Mouse (Mus musculus) heart, embryonic 10.5 days (tissue): ENCODE data around the gene Pjvk. TPM values are rescaled to one million over a fixed set of nuclear protein-coding genes. Genes with fewer than 3 reads are reported as not detected.
A peak's percentile ranks its signal among the peaks of the same experiment; 100 is the strongest.
"Not testable (repeated sequence)": the region's sequence is repeated elsewhere in the genome, so short reads cannot be mapped to it uniquely, and the experiment has no call there.

Experiments
- DNase-seq: peaks from one replicate; pipeline ENCODE4 v3.0.0-alpha.2; 2017; ENCODE audit warnings: low spot score
- H3K27ac ChIP-seq: fragments of 300-500 bp; sonication (generic); 2 replicates; pipeline ENCODE4 v1.5.1; 2016; ENCODE audit warnings: mild to moderate bottlenecking
- H3K27me3 ChIP-seq: fragments of 300-500 bp; sonication (generic); 2 replicates; pipeline ENCODE4 v1.6.1; 2016; ENCODE audit warnings: mild to moderate bottlenecking; ENCODE audit not compliant: poor library complexity, insufficient read depth, severe bottlenecking
- H3K36me3 ChIP-seq: fragments of 300-500 bp; sonication (generic); 2 replicates; pipeline ENCODE4 v1.6.1; 2016; ENCODE audit warnings: mild to moderate bottlenecking, moderate library complexity
- H3K4me1 ChIP-seq: fragments of 300-500 bp; sonication (generic); 2 replicates; pipeline ENCODE4 v1.6.1; 2016; ENCODE audit warnings: mild to moderate bottlenecking
- H3K4me3 ChIP-seq: fragments of 300-500 bp; sonication (generic); 2 replicates; pipeline ENCODE4 v1.5.1; 2016; ENCODE audit warnings: mild to moderate bottlenecking, moderate library complexity
- H3K9me3 ChIP-seq: fragments of 300-500 bp; sonication (generic); 2 replicates; pipeline ENCODE4 v1.6.1; 2016; ENCODE audit warnings: mild to moderate bottlenecking, moderate library complexity
- WGBS: fragments of 180-500 bp; shearing (Covaris S2); methylation state at CpG from one replicate; pipeline ENCODE4 v1.1.7; 2016; 5-methylcytosine and 5-hydroxymethylcytosine counted together
- polyA plus RNA-seq: library from polyadenylated mRNA; unstranded; fragments of >200 nt; fragmentation: Nextera tagmentation; extraction: Ambion mirVana; gene quantifications from 2 replicates; pipeline ENCODE4 v1.2.1, GENCODE M21; 2016

The Pjvk gene
- 0.11 and 0.25 TPM in 2 replicates for polyA plus RNA-seq

DNA sequence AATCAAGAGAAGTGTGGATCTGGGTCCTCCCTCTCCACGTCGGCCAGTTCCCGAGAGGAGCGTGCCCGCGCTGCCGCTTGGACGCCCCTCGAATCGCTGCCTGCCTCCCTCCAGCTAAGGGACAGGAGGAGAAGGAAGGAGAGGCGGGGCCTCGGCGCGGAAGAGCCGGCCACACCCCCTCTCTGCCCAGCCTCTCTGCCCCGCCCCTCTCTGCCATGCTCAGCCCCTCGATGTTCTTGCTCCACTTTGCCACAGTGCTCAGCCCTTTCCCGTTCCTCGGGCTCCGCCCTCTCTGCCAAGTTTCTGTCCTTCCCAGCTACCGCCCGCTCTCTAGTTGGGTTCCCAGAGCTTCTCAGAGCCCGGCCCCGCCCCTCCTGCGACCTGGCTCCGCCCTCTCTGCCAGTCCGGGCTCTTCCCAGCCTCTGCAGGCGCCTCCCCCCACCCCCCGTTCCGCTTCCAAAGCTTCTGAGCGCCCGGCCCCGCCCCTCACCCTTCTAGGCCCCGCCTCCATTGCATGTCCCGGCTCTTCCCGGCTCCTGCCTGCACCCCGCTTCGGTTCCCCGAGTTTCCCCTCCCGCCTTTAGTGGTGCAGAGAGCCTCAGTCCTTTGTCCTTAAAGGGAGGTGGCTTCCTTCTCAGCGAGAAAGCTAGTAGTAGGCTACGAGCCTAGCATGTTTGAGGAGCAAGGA lies at the start of gene Pjvk, which contains the start of gene Prkra:
Gene Pjvk (plus strand): TSS at position 594 of the 688 bp plus-strand sequence.
Gene Prkra (minus strand): TSS at position 133 of the 688 bp plus-strand sequence.
- WGBS, result 1% methylated on average over 41 of the region's 42 CpGs
- Histone ChIP-seq H3K4me1 (peaks cover 18% of the 10 kb centered on the region), H3K9me3 (no peaks in the 10 kb centered on the region)

DNA sequence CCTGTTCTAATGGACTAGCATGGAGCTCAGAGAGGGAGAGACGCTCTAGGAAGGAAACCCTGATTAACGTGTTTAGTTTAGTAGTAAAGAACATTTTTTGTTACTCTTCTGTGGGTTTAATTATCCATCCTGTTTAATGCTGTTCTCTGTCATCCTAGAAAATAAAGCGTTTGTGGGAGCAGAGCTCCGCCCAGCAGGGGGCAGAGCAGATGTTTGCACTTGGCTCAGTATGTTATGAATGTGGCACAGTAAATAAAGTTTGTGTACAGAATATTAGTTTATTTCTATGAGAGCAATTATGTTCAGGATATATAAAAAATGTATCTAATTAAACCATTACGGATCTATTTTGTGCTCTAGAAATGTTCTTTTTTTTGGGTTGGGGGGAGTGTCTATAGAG lies 49.1 kb upstream of the Pjvk start:
- H3K27ac ChIP-seq, result no peak overlapping the region
- 70% methylated on average over 5 of the region's 5 CpGs for WGBS
- no peak for DNase-seq
- H3K27me3 ChIP-seq, result no peaks in the 10 kb centered on the region
- no peaks in the 10 kb centered on the region for H3K4me1 ChIP-seq
- H3K36me3 ChIP-seq, result no peaks in the 10 kb centered on the region
- no peak overlapping the region for H3K4me3 ChIP-seq
- H3K9me3 ChIP-seq, result no peaks in the 10 kb centered on the region

More for the DNA sequence above, at the start of gene Pjvk, which contains the start of gene Prkra:
- H3K27ac ChIP-seq, result peak within 1 kb of the TSS; percentile 92
- H3K27me3 ChIP-seq, result no peaks in the 10 kb centered on the region
- H3K4me3 ChIP-seq, result peak within 1 kb of the TSS; percentile 86
- DNase-seq, result peak; percentile 99
- H3K36me3 ChIP-seq, result peaks cover 9% of the 10 kb centered on the region; the same call in 1 of the 2 replicates

DNA sequence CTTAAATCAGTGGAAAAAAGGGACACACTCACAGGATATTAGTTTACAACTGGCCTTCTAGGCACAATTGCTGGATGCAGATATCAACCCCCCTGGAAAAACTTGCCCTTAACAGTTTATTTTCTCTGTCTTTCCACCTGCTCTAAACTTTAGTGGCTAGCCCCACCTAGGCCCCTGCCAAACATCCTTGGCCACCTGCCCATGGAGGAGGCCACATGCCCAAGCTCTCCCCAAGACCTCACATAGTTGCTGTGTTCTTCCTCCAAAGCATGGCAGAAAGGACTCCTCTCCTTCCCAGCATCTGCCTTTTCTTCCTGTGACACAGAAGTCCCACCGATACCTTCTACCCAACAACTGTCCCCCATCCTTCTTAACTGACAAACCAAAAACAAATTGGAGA lies 46.0 kb upstream of the Pjvk start:
- H3K27ac ChIP-seq, result no peak overlapping the region
- H3K9me3 ChIP-seq, result no peaks in the 10 kb centered on the region
- DNase-seq, result no peak
- H3K36me3 ChIP-seq, result no peaks in the 10 kb centered on the region
- WGBS, result 77% methylated on average over 1 of the region's 1 CpGs
- no peaks in the 10 kb centered on the region for H3K4me1 ChIP-seq
- no peak overlapping the region for H3K4me3 ChIP-seq
- H3K27me3 ChIP-seq, result no peaks in the 10 kb centered on the region

DNA sequence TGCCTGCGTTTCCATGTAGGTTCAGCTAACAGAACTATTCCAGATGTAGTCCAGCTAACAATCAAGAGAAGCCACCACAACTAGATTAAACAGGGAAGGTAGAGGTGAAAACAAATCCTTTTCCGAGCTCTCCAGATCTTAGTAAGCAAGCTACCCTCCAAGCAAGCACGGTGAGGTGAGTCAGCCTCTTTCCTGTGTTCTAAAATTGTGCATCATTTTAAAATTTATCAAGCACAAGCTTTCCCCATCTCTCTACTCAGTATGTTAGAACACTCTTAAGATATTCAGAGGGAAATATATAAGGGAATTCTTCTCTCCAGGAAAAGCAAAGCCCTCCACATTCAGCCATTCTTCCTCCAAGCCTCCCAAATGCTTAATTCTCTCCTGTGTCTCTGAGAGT lies 41.6 kb upstream of the Pjvk start:
- Histone ChIP-seq H3K36me3 (no peaks in the 10 kb centered on the region), H3K9me3 (no peaks in the 10 kb centered on the region), H3K27me3 (no peaks in the 10 kb centered on the region), H3K4me3 (no peak overlapping the region), H3K27ac (no peak overlapping the region), H3K4me1 (no peaks in the 10 kb centered on the region)
- 78% methylated on average over 3 of the region's 3 CpGs for WGBS
- no peak for DNase-seq

DNA sequence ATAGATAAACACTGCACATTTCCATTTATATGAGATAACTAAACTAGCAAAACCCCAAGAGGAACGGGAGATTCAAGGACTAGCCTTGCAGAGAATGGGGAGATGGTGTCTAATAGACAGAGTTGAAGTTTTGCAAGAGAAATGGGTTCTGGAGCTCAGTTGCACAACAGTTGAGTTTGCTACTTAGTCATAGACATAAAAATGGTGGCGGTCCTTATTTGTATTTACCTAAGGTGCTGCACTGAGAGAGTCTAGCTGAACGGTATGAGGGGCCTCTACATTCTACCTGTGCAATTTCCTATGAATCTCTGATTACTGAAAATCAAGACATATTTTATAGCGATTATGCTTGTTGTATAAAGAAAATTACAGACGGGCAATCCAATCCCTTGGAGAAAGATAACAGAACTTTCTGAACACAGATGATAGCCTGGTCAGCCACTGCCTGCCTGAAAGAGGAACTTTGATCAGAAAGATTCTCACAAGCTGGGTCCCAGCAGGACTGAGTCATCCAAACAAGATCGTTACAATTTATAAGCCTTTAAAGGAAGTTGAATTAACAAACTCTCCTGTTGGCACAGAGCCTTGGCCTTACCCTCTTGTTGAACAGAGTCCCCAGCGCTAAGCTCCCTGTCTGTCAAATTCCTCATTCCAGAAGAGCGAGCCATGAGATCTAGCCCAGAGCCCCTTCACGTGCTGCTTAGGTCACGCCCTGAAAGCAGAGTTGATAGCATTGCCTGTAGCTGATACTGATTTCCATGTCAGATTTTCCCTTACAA lies 37.8 kb upstream of the Pjvk start:
- DNase-seq, result no peak
- Histone ChIP-seq H3K4me1 (no peaks in the 10 kb centered on the region), H3K9me3 (no peaks in the 10 kb centered on the region), H3K27me3 (no peaks in the 10 kb centered on the region), H3K4me3 (no peak overlapping the region), H3K36me3 (no peaks in the 10 kb centered on the region), H3K27ac (no peak overlapping the region)
- WGBS, result 65% methylated on average over 10 of the region's 10 CpGs

DNA sequence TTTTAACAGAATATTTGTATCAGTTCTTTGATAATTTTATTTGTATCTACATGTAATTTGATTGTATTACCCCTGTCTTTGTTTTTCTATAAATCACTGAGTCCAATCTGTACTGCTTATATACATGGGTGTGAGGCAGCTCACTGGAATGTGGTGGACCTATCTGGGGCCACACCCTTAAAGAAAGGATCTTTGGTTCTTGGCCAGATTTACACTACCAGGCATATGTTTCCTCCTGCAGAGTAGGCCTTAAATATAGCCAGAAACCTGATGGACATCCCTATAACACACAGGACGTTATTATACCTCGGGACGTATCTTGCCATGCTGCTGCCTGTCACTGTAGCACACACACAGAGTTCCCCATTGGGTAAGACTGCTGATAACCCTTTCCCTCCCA lies 36.3 kb upstream of the Pjvk start:
- H3K4me3 ChIP-seq, result no peak overlapping the region
- no peaks in the 10 kb centered on the region for H3K36me3 ChIP-seq
- no peak for DNase-seq
- H3K27me3 ChIP-seq, result no peaks in the 10 kb centered on the region
- no peaks in the 10 kb centered on the region for H3K9me3 ChIP-seq
- H3K27ac ChIP-seq, result no peak overlapping the region
- 83% methylated on average over 3 of the region's 3 CpGs for WGBS
- no peaks in the 10 kb centered on the region for H3K4me1 ChIP-seq

DNA sequence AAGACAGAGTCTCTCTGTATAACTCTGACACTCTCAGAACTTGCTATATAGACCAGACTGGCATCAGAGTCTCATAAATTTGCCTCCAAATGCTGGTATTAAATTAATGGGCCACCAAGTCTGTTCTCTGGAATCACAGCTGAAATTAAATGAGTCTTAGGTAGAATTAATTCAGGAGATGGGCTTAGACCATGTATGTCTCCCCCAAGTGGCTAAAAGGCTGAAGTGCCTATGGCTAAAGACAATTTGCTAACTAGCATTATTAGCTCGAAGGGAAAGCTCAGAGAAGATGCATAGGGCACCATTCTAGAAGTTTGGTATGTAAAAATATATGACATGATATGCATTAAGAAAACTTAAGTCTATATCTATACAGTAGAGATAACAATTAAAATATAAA lies 30.2 kb upstream of the Pjvk start:
- peaks cover 5% of the 10 kb centered on the region; the same call in 1 of the 2 replicates for H3K36me3 ChIP-seq
- no peaks in the 10 kb centered on the region for H3K9me3 ChIP-seq
- H3K27ac ChIP-seq, result no peak overlapping the region
- WGBS, result 56% methylated on average over 1 of the region's 1 CpGs
- no peaks in the 10 kb centered on the region for H3K4me1 ChIP-seq
- H3K4me3 ChIP-seq, result no peak overlapping the region
- DNase-seq, result no peak
- no peaks in the 10 kb centered on the region for H3K27me3 ChIP-seq

DNA sequence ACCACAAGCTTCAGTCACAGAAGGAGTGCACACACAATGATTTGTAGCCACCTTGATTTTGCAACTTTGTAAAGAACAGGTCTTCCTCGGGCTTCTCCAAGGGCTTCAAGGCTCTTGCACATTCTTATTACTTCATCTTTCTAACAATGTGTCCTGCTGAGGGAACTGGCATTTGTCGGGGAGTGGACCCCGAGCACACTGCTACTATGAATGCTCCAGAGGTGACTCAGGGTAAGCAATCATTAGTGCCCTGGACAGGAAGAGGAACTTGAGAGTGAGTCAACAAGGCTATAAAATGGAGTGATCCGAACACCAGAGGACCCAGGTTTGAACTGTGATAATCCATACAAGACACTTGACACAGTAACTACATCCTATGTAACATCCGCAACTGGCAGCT lies 28.1 kb upstream of the Pjvk start:
- DNase-seq, result no peak
- H3K36me3 ChIP-seq, result peaks cover 24% of the 10 kb centered on the region
- no peak overlapping the region for H3K27ac ChIP-seq
- H3K4me3 ChIP-seq, result no peak overlapping the region
- no peaks in the 10 kb centered on the region for H3K27me3 ChIP-seq
- no peaks in the 10 kb centered on the region for H3K9me3 ChIP-seq
- H3K4me1 ChIP-seq, result no peaks in the 10 kb centered on the region
- 83% methylated on average over 5 of the region's 5 CpGs for WGBS

DNA sequence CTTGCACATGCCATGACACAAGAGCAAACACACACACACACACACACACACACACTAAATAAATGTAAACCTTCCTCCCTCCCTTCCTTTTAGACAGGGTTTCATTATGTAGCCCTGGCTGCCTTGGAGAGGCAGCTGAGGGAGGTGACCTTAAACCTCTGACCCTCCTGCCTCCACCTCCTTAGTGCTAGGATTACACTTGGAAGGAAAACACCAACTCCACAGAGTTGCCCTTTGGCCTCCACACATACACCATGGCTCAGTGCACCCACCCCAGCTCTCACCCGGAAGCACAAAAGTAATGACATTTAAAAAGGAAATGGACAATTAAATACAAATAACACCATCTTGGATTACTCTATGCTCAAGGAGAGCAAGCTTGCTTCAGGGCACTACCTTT lies 26.6 kb upstream of the Pjvk start:
- 0 out of 2 replicates have a peak, but pooled peaks cover 3% of the 10 kb centered on the region for H3K9me3 ChIP-seq
- no peak for DNase-seq

DNA sequence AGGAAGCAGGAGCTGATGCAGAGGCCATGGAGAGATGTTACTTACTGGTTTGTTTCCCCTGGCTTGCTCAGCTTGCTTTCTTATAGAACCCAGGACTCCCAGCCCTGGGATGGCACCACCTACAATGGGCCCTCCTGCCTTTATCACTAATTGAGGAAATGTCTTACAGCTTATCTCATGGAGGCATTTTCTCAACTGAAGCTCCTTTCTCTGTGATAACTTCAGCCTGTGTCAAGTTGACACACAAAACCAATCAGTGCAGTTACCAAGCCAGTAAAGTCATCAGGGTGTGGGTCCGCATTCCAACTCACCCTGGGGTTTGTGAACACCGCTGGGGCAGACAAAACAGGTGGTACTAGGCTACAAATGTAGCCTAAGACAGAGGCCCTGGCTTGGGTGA lies 26.0 kb upstream of the Pjvk start:
- 82% methylated on average over 2 of the region's 2 CpGs for WGBS
- not testable (repeated sequence) for H3K27me3 ChIP-seq, H3K9me3 ChIP-seq, DNase-seq, H3K4me3 ChIP-seq, H3K4me1 ChIP-seq, H3K27ac ChIP-seq
- peaks cover 45% of the 10 kb centered on the region for H3K36me3 ChIP-seq

More for the DNA sequence above, 26.6 kb upstream of the Pjvk start:
- Histone ChIP-seq H3K4me3 (no peak overlapping the region), H3K27ac (no peak overlapping the region), H3K27me3 (no peaks in the 10 kb centered on the region), H3K4me1 (no peaks in the 10 kb centered on the region), H3K36me3 (peaks cover 40% of the 10 kb centered on the region)
- 82% methylated on average over 1 of the region's 1 CpGs for WGBS

DNA sequence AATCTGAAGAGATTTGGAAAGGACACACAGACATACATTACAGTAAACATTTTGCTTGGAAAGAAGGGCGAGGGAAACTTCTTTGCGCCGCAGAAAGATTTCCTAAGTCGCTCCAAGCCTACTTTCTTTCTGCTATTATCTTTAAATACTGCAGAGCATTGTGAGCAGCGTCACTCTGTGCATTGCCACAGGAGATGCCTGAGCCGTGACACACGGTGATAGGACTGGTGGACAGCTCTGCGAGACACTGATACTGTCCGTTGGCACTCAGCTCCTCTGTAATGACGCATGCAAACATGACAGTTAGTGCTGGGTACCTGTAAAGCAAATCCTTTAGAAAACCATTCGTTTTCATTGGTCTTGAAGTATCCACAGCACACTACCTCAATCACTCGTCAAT lies 18.0 kb upstream of the Pjvk start:
- Histone ChIP-seq H3K4me1 (no peaks in the 10 kb centered on the region), H3K27me3 (no peaks in the 10 kb centered on the region), H3K27ac (no peak overlapping the region), H3K4me3 (no peak overlapping the region), H3K36me3 (peaks cover 90% of the 10 kb centered on the region), H3K9me3 (peaks cover 6% of the 10 kb centered on the region; the same call in 1 of the 2 replicates)
- WGBS, result 83% methylated on average over 12 of the region's 12 CpGs
- DNase-seq, result no peak

DNA sequence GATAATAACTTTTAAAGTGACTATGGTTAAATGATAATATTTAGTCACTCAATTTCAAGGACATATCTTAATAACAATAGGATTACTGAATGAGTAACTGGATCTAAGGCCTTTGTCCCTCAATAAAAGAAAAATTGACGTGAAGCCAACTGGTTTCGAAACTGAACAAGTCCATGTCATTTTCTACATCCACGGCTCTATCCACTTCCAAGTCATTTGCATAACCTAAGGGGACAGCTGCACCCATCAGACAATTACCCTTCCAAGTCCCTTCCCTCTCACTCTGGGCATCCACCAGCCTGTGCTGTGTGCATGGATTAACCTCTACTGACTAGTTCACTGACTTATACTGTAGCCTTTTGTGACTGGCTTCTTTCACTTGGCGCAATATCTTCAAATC lies 16.7 kb upstream of the Pjvk start:
- H3K4me3 ChIP-seq, result no peak overlapping the region
- no peaks in the 10 kb centered on the region for H3K27me3 ChIP-seq
- H3K4me1 ChIP-seq, result no peaks in the 10 kb centered on the region
- DNase-seq, result no peak
- H3K27ac ChIP-seq, result no peak overlapping the region
- H3K36me3 ChIP-seq, result peaks cover 90% of the 10 kb centered on the region
- 95% methylated on average over 4 of the region's 4 CpGs for WGBS
- H3K9me3 ChIP-seq, result peaks cover 3% of the 10 kb centered on the region; the same call in 1 of the 2 replicates

DNA sequence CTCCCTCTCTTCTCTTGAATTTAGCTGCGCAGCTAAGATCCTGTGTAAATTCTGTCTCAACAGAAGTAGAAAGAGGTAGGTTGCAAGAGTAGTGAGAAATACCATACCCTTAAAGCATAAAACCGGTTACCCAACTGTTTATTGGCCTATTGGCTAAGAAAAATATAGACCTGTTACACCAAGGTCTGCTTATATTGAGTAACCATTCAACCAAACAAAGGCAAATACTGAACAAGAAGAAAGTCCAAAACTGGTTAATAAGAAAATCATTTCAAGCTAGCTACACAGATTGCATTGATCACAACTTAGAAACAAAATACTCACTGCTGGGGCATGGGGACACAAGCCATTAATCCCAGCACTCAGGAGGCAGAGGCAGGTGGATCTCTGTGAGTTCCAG lies 8.6 kb upstream of the Pjvk start:
- no peak overlapping the region for H3K4me3 ChIP-seq
- H3K4me1 ChIP-seq, result peaks cover 4% of the 10 kb centered on the region; the same call in 1 of the 2 replicates
- no peaks in the 10 kb centered on the region for H3K27me3 ChIP-seq
- no peak overlapping the region for H3K27ac ChIP-seq
- no peaks in the 10 kb centered on the region for H3K9me3 ChIP-seq
- DNase-seq, result no peak
- peaks cover 82% of the 10 kb centered on the region for H3K36me3 ChIP-seq
- WGBS, result 90% methylated on average over 2 of the region's 2 CpGs
